Mouse (Mus musculus) olfactory bulb, adult 2 months (tissue): ENCODE results near the gene Crnkl1. TPM values are rescaled to one million over a fixed set of nuclear protein-coding genes. Genes with fewer than 3 reads are reported as not detected.
A peak's percentile ranks its signal among the peaks of the same experiment; 100 is the strongest.
"Not testable (repeated sequence)": the region's sequence is repeated elsewhere in the genome, so short reads cannot be mapped to it uniquely, and the experiment has no call there.

ENCODE experiments used
- H3K27ac ChIP-seq: fragments of 200-500 bp; 2 replicates; pipeline ENCODE4 v1.5.1; 2012; ENCODE audit warnings: low read depth, low read length; ENCODE audit not compliant: insufficient read depth
- H3K4me1 ChIP-seq: fragments of 200-500 bp; 2 replicates; pipeline ENCODE4 v1.6.1; 2012; ENCODE audit warnings: low read length; ENCODE audit not compliant: control insufficient read depth, insufficient read depth
- H3K4me3 ChIP-seq: fragments of 200-500 bp; 2 replicates; pipeline ENCODE4 v1.5.1; 2012; ENCODE audit warnings: mild to moderate bottlenecking, low read depth, low read length, moderate library complexity; ENCODE audit not compliant: insufficient read depth
- CTCF ChIP-seq: fragments of 200-500 bp; IDR thresholded peaks from 2 replicates; pipeline ENCODE4 v1.5.1; 2012; ENCODE audit warnings: low read depth, mild to moderate bottlenecking, low read length, moderate library complexity; ENCODE audit not compliant: insufficient read depth
- POLR2A ChIP-seq: fragments of 200-500 bp; IDR thresholded peaks from 2 replicates; pipeline ENCODE4 v1.6.1; 2012; ENCODE audit warnings: mild to moderate bottlenecking, low read depth, low read length, moderate library complexity; ENCODE audit not compliant: insufficient read depth
- WGBS: fragments of 180-500 bp; shearing (Covaris S2); methylation state at CpG from one replicate; pipeline ENCODE4 v1.1.7; 2018; 5-methylcytosine and 5-hydroxymethylcytosine counted together
- polyA plus RNA-seq: library from polyadenylated mRNA; stranded (reverse); fragments of >200 nt; gene quantifications from 2 replicates; pipeline ENCODE4 v1.2.4, GENCODE M21; 2012; ENCODE audit warnings: low replicate concordance; ENCODE audit not compliant: missing spikeins, insufficient read depth, insufficient read length

Gene Crnkl1
- polyA plus RNA-seq, 1 experiment = not detected

GRCm38 (mm10) chr2:145944286-145944685, 9.5 kb upstream of the Crnkl1 start:
- H3K4me1 ChIP-seq = no peaks in the 10 kb centered on the region
- TF ChIP-seq CTCF = no peak
- no peak for TF ChIP-seq POLR2A
- H3K27ac ChIP-seq = no peak overlapping the region
- no peak overlapping the region for H3K4me3 ChIP-seq
- WGBS = 33% methylated on average over 3 of the region's 3 CpGs

- Histone ChIP-seq H3K4me1 (no peaks in the 10 kb centered on the region), H3K4me3 (no peak overlapping the region), H3K27ac (no peak overlapping the region)
- TF ChIP-seq CTCF (no peak), POLR2A (no peak)
- WGBS = 71% methylated on average over 3 of the region's 3 CpGs
These were observed 6.6 kb upstream of the Crnkl1 start for GRCm38 (mm10) chr2:145941403-145941802.

GRCm38 (mm10) chr2:145936975-145937374, 2.2 kb upstream of the Crnkl1 start:
- TF ChIP-seq POLR2A (no peak), CTCF (no peak)
- Histone ChIP-seq H3K4me3 (no peak overlapping the region), H3K27ac (no peak overlapping the region), H3K4me1 (peaks cover 3% of the 10 kb centered on the region; the same call in 1 of the 2 replicates)
- 81% methylated on average over 8 of the region's 8 CpGs for WGBS

GRCm38 (mm10) chr2:145920941-145921650, 13.7 kb downstream of the Crnkl1 start:
- no peak for TF ChIP-seq CTCF
- no peak for TF ChIP-seq POLR2A
- WGBS = 90% methylated on average over 8 of the region's 8 CpGs
- H3K4me3 ChIP-seq = no peak overlapping the region
- H3K27ac ChIP-seq = no peak overlapping the region
- no peaks in the 10 kb centered on the region for H3K4me1 ChIP-seq

- not testable (repeated sequence) for H3K4me1 ChIP-seq, H3K27ac ChIP-seq, H3K4me3 ChIP-seq
- 26% methylated on average over 4 of the region's 4 CpGs for WGBS
These were observed 28.9 kb downstream of the Crnkl1 start for GRCm38 (mm10) chr2:145905884-145906283.

GRCm38 (mm10) chr2:145905156-145905555, 29.7 kb downstream of the Crnkl1 start:
- Histone ChIP-seq H3K4me1 (peaks cover 6% of the 10 kb centered on the region; the same call in 1 of the 2 replicates), H3K4me3 (no peak overlapping the region), H3K27ac (no peak overlapping the region)
- TF ChIP-seq POLR2A (no peak), CTCF (no peak)
- 52% methylated on average over 6 of the region's 6 CpGs for WGBS

- 23% methylated on average over 12 of the region's 12 CpGs for WGBS
- no peak overlapping the region for H3K27ac ChIP-seq
- TF ChIP-seq CTCF (no peak), POLR2A (no peak)
- peaks cover 6% of the 10 kb centered on the region; the same call in 1 of the 2 replicates for H3K4me1 ChIP-seq
- H3K4me3 ChIP-seq = peak overlapping the region; percentile 25
These were observed 30.7 kb downstream of the Crnkl1 start for GRCm38 (mm10) chr2:145903983-145904616.

GRCm38 (mm10) chr2:145903061-145903901, 31.5 kb downstream of the Crnkl1 start:
- Histone ChIP-seq H3K27ac (peak overlapping the region; percentile 44; the same call in 1 of the 2 replicates), H3K4me3 (peak overlapping the region; percentile 69), H3K4me1 (peaks cover 6% of the 10 kb centered on the region; the same call in 1 of the 2 replicates)
- TF ChIP-seq CTCF = 0 out of 2 replicates have a peak, but pooled peaks have one; percentile 33
- TF ChIP-seq POLR2A = peak; percentile 77
- WGBS = under 1% methylated on average over 68 of the region's 68 CpGs
